Mouse (Mus musculus) forebrain, embryonic 12.5 days (tissue): ENCODE results near the gene Mmp27. TPM values are rescaled to one million over a fixed set of nuclear protein-coding genes. Genes with fewer than 3 reads are reported as not detected.

Experiments used
- ATAC-seq: fragments of 200-750 bp; cut with Nextera tagmentation; 2 replicates; pipeline ENCODE4 v1.8.0; 2017; ENCODE audit warnings: moderate TSS enrichment; ENCODE audit not compliant: low FRiP score
- H3K27ac ChIP-seq: fragments of 300-500 bp; sonication (generic); 2 replicates; pipeline ENCODE4 v1.5.1; 2016; ENCODE audit warnings: mild to moderate bottlenecking
- H3K27me3 ChIP-seq: fragments of 300-500 bp; sonication (generic); 2 replicates; pipeline ENCODE4 v1.6.1; 2016; ENCODE audit warnings: mild to moderate bottlenecking
- H3K36me3 ChIP-seq: fragments of 300-500 bp; sonication (generic); replicated peaks from 2 replicates; pipeline ENCODE4 v1.6.1; 2016; ENCODE audit warnings: mild to moderate bottlenecking
- H3K4me1 ChIP-seq: fragments of 300-500 bp; sonication (generic); 2 replicates; pipeline ENCODE4 v1.6.1; 2016
- H3K4me2 ChIP-seq: fragments of 300-500 bp; sonication (generic); 2 replicates; pipeline ENCODE4 v1.6.1; 2016; ENCODE audit warnings: mild to moderate bottlenecking, moderate library complexity
- H3K4me3 ChIP-seq: fragments of 300-500 bp; sonication (generic); replicated peaks from 2 replicates; pipeline ENCODE4 v1.5.1; 2016; ENCODE audit warnings: mild to moderate bottlenecking
- H3K9ac ChIP-seq: fragments of 300-500 bp; sonication (generic); 2 replicates; pipeline ENCODE4 v1.6.1; 2016; ENCODE audit warnings: mild to moderate bottlenecking
- H3K9me3 ChIP-seq: fragments of 300-500 bp; sonication (generic); 2 replicates; pipeline ENCODE4 v1.6.1; 2016
- polyA plus RNA-seq: library from polyadenylated mRNA; unstranded; fragments of >200 nt; fragmentation: Nextera tagmentation; extraction: Ambion mirVana; gene quantifications from 2 replicates; pipeline ENCODE4 v1.2.1, GENCODE M21; 2016

Gene Mmp27
- polyA plus RNA-seq, 1 experiment from 2014 or later: not detected

DNA sequence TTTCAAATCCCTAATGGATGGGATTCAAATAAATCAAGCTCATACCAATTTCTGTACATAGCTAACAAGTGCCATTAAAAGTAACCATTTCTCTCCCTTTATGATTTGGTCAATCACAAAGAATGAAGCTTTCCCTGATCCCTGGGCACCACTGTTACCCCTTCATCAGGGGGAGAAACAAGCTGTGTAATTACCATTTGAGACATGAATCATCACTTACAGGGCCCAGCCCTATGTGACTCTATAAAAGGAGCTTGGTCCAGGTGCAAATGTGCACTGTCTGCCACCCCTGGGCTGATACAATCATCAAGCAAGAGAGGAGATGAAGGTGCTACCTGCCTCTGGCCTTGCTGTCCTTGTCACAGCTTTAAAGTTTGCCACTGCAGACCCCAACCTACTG, 56.7 kb downstream of the Mmp27 start, which contains the start of gene Mmp20:
Gene Mmp20 (plus strand): TSS at position 301 of the 400 bp plus-strand sequence.
- no peak for ATAC-seq
- Histone ChIP-seq H3K4me1 (no peaks in the 10 kb centered on the region), H3K9ac (no peak within 1 kb of the TSS), H3K27me3 (no peaks in the 10 kb centered on the region), H3K9me3 (no peaks in the 10 kb centered on the region), H3K36me3 (no peaks in the 10 kb centered on the region), H3K4me3 (no peak within 1 kb of the TSS), H3K4me2 (no peak within 1 kb of the TSS), H3K27ac (no peak within 1 kb of the TSS)

Other genes with a start within 250 kb of the Mmp27 start
- not detected in 2 replicates for gene Mmp12, start 227.0 kb upstream of the Mmp27 start, polyA plus RNA-seq
- not detected in 2 replicates for gene Mmp1b, start 183.3 kb upstream of the Mmp27 start, polyA plus RNA-seq
- gene Mmp3, start 125.6 kb upstream of the Mmp27 start, polyA plus RNA-seq: not detected in 2 replicates
- gene Mmp10, start 69.0 kb upstream of the Mmp27 start, polyA plus RNA-seq: not detected in 2 replicates
- not detected in 2 replicates for gene Mmp8, start 12.9 kb upstream of the Mmp27 start, polyA plus RNA-seq
- gene Mmp20, start 56.8 kb downstream of the Mmp27 start, polyA plus RNA-seq: not detected in 2 replicates
- gene Mmp7, start 120.7 kb downstream of the Mmp27 start, polyA plus RNA-seq: not detected in 2 replicates
- 85.1 and 86.5 TPM in 2 replicates for gene Tmem123, start 192.6 kb downstream of the Mmp27 start, polyA plus RNA-seq